Mouse (Mus musculus) stomach, postnatal 0 days (tissue): ENCODE results near the gene Ccndbp1.

Source experiments
- CTCF ChIP-seq: IDR thresholded peaks from 2 replicates; pipeline ENCODE4 v1.5.1; 2016; ENCODE audit warnings: antibody characterized with exemption, low read depth, mild to moderate bottlenecking, moderate library complexity
- EP300 ChIP-seq: optimal IDR thresholded peaks from 2 replicates; pipeline ENCODE3; 2016; ENCODE audit warnings: antibody characterized with exemption

- no peak for TF ChIP-seq CTCF
- no peak for TF ChIP-seq EP300
Observed at GRCm38 (mm10) chr2:120980861-120981260, 27.3 kb upstream of the Ccndbp1 start.
